Comparison of ENCODE assay signal across 7 mouse cellular contexts in the genomic region with DNA sequence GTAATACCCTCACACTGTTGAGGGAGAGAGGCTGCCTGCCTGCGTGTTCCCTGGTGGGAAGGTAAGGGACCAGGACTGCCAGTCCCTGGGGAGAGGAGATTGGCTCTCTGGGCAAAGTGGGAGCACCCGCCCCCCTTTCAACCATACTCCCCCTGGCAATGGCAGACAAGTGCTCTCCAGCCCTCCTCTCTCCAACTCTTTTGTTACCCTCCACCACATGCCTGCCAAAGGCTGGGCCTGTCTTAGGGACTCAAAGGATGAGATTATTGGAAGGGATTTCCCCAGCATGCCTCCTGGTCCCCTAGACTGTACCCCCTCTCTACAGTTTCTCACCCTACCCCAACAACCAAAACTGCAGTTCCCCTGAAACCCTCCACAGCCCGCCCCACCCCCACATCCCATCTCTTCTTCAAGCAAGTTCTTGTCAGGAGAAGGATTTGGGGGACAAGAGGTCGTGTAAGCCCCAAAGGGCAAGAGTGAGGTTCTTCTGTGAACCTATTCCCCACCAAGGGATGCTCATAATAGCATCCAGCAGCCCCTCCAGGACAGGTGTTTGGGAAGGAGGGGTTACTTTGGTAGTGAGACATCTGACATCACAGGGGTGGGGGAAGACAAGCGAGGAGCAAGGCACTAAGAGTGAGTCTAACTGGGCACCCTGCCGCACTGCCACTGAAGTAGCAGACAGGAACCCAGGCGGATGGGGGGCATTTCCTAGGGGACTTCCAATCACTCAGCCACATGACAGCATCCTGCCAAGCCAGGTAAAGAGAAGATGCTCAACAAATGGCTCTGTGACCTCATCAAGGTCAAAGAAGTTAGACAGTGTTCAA. TPM values are rescaled to one million over a fixed set of nuclear protein-coding genes. Genes with fewer than 3 reads are reported as not detected.
DNase-seq lines count a peak whose midpoint lies in the region; ATAC-seq and TF ChIP-seq lines count a peak whose summit lies in the region.

No protein-coding gene starts in this region.

- no peak for DNase-seq in liver, embryonic 11.5 days (ENCODE audit: low spot score)
- DNase-seq in liver, postnatal 0 days, result no peak
- DNase-seq in forebrain, embryonic 11.5 days (ENCODE audit: low spot score), result no peak
- DNase-seq in intestine, embryonic 14.5 days (ENCODE audit: low spot score), result no peak
- DNase-seq in thymus, postnatal 10 days (ENCODE audit: low spot score in 2 of 2), result no peak
- DNase-seq in embryo, embryonic 9.5 days (ENCODE audit: extremely low spot score), result no peak

- no peaks in the 10 kb centered on the region for H3K36me3 ChIP-seq in liver, embryonic 11.5 days (ENCODE audit: control insufficient read depth, insufficient read depth, low read length)
- no peaks in the 10 kb centered on the region for H3K36me3 ChIP-seq in liver, postnatal 0 days (replicated peaks; ENCODE audit: insufficient read depth, low read length)
- no peaks in the 10 kb centered on the region for H3K36me3 ChIP-seq in forebrain, embryonic 11.5 days (ENCODE audit: control insufficient read depth, insufficient read depth, low read length)
- no peaks in the 10 kb centered on the region for H3K36me3 ChIP-seq in intestine, embryonic 14.5 days (ENCODE audit: control insufficient read depth, insufficient read depth, low read length)
- peaks cover 6% of the 10 kb centered on the region for H3K36me3 ChIP-seq in neural tube, embryonic 14.5 days (ENCODE audit: control insufficient read depth, insufficient read depth, low read length)

- H3K9ac ChIP-seq in liver, embryonic 11.5 days (ENCODE audit: low read depth, low read length), result no peak overlapping the region
- H3K9ac ChIP-seq in liver, postnatal 0 days (replicated peaks), result no peak overlapping the region
- H3K9ac ChIP-seq in forebrain, embryonic 11.5 days (ENCODE audit: low read length), result peak overlapping the region; percentile 85
- H3K9ac ChIP-seq in intestine, embryonic 14.5 days (ENCODE audit: low read length), result no peak overlapping the region
- peak overlapping the region; percentile 99 for H3K9ac ChIP-seq in neural tube, embryonic 14.5 days (replicated peaks; ENCODE audit: low read depth, low read length)

- no peak overlapping the region for H3K27ac ChIP-seq in liver, embryonic 11.5 days (ENCODE audit: low read depth, low read length)
- no peak overlapping the region for H3K27ac ChIP-seq in liver, postnatal 0 days (ENCODE audit: low read depth)
- peak overlapping the region; percentile 88; the same call in 1 of the 2 replicates for H3K27ac ChIP-seq in forebrain, embryonic 11.5 days (ENCODE audit: low read depth, low read length)
- no peak overlapping the region for H3K27ac ChIP-seq in intestine, embryonic 14.5 days (ENCODE audit: low read depth)
- peak overlapping the region; percentile 93 for H3K27ac ChIP-seq in neural tube, embryonic 14.5 days (ENCODE audit: low read depth, low read length)

- H3K4me1 ChIP-seq in liver, embryonic 11.5 days (replicated peaks; ENCODE audit: control insufficient read depth, insufficient read depth, low read length), result peaks cover 7% of the 10 kb centered on the region; the same call in 1 of the 2 replicates
- peaks cover 6% of the 10 kb centered on the region for H3K4me1 ChIP-seq in liver, postnatal 0 days (ENCODE audit: insufficient read depth)
- peaks cover 14% of the 10 kb centered on the region; the same call in 1 of the 2 replicates for H3K4me1 ChIP-seq in forebrain, embryonic 11.5 days (replicated peaks; ENCODE audit: control insufficient read depth, insufficient read depth, low read length)
- no peaks in the 10 kb centered on the region; the same call in 1 of the 2 replicates for H3K4me1 ChIP-seq in intestine, embryonic 14.5 days (replicated peaks; ENCODE audit: control insufficient read depth, insufficient read depth, low read length)
- peaks cover 50% of the 10 kb centered on the region for H3K4me1 ChIP-seq in neural tube, embryonic 14.5 days (ENCODE audit: control insufficient read depth, insufficient read depth, low read length)

- WGBS in liver, embryonic 11.5 days, result 20% methylated on average over 7 of the region's 7 CpGs
- 11% methylated on average over 7 of the region's 7 CpGs for WGBS in liver, postnatal 0 days (ENCODE audit: insufficient replicate concordance)
- WGBS in forebrain, embryonic 11.5 days, result 27% methylated on average over 7 of the region's 7 CpGs
- WGBS in intestine, embryonic 14.5 days, result 16% methylated on average over 7 of the region's 7 CpGs
- WGBS in neural tube, embryonic 14.5 days, result 8% methylated on average over 7 of the region's 7 CpGs

- TF ChIP-seq CTCF in liver, postnatal 0 days (IDR thresholded peaks at IDR 0.05; ENCODE audit: low read depth), result no peak

- no peaks in the 10 kb centered on the region for H3K9me3 ChIP-seq in liver, embryonic 11.5 days (ENCODE audit: control insufficient read depth, low read length)
- H3K9me3 ChIP-seq in liver, postnatal 0 days (ENCODE audit: low read length), result no peaks in the 10 kb centered on the region
- no peaks in the 10 kb centered on the region for H3K9me3 ChIP-seq in forebrain, embryonic 11.5 days (ENCODE audit: control insufficient read depth, low read length)
- no peaks in the 10 kb centered on the region for H3K9me3 ChIP-seq in intestine, embryonic 14.5 days (ENCODE audit: control insufficient read depth, low read length)
- no peaks in the 10 kb centered on the region for H3K9me3 ChIP-seq in neural tube, embryonic 14.5 days (ENCODE audit: control insufficient read depth, low read length)

- H3K4me2 ChIP-seq in liver, embryonic 11.5 days, result peak overlapping the region; percentile 61; the same call in 1 of the 2 replicates
- H3K4me2 ChIP-seq in liver, postnatal 0 days (ENCODE audit: low read depth, low read length), result no peak overlapping the region
- H3K4me2 ChIP-seq in forebrain, embryonic 11.5 days (ENCODE audit: low read depth, low read length, severe bottlenecking), result peak overlapping the region; percentile 80
- peak overlapping the region; percentile 63; the same call in 1 of the 2 replicates for H3K4me2 ChIP-seq in intestine, embryonic 14.5 days (ENCODE audit: low read length)
- peak overlapping the region; percentile 95 for H3K4me2 ChIP-seq in neural tube, embryonic 14.5 days (ENCODE audit: low read depth, low read length)

- H3K27me3 ChIP-seq in liver, embryonic 11.5 days (replicated peaks; ENCODE audit: control insufficient read depth, insufficient read depth, low read length), result peaks cover 76% of the 10 kb centered on the region
- H3K27me3 ChIP-seq in liver, postnatal 0 days (ENCODE audit: insufficient read depth, low read length), result peaks cover 49% of the 10 kb centered on the region
- H3K27me3 ChIP-seq in forebrain, embryonic 11.5 days (ENCODE audit: control insufficient read depth, insufficient read depth, low read length), result peaks cover 17% of the 10 kb centered on the region
- H3K27me3 ChIP-seq in intestine, embryonic 14.5 days (replicated peaks; ENCODE audit: control insufficient read depth, insufficient read depth, low read length), result peaks cover 62% of the 10 kb centered on the region
- no peaks in the 10 kb centered on the region for H3K27me3 ChIP-seq in neural tube, embryonic 14.5 days (ENCODE audit: control insufficient read depth, insufficient read depth, low read length)

- no peak for TF ChIP-seq EP300 in liver, postnatal 0 days (IDR thresholded peaks at IDR 0.05; ENCODE audit: low read depth)

- no peak overlapping the region for H3K4me3 ChIP-seq in liver, embryonic 11.5 days (ENCODE audit: low read depth, low read length)
- no peak overlapping the region for H3K4me3 ChIP-seq in liver, postnatal 0 days (ENCODE audit: low read depth, low read length)
- peak overlapping the region; percentile 64 for H3K4me3 ChIP-seq in forebrain, embryonic 11.5 days (ENCODE audit: low read depth, low read length)
- no peak overlapping the region for H3K4me3 ChIP-seq in intestine, embryonic 14.5 days (ENCODE audit: low read depth, low read length)
- H3K4me3 ChIP-seq in neural tube, embryonic 14.5 days (ENCODE audit: low read depth, low read length), result peak overlapping the region; percentile 90

- ATAC-seq in liver, embryonic 11.5 days (replicated peaks; ENCODE audit: low FRiP score), result no peak
- ATAC-seq in liver, postnatal 0 days, result no peak
- peak; percentile 1; the same call in 1 of the 2 replicates for ATAC-seq in forebrain, embryonic 11.5 days (replicated peaks; ENCODE audit: low FRiP score)
- ATAC-seq in intestine, embryonic 14.5 days (replicated peaks; ENCODE audit: low FRiP score, low TSS enrichment, low read depth), result peak; percentile 14; the same call in 1 of the 2 replicates
- no peak for ATAC-seq in neural tube, embryonic 14.5 days (ENCODE audit: low read depth)

RNA-seq across cellular contexts. Expression of gene Scrt2, which starts 1.3 kb away (rescaled TPM):
- polyA plus RNA-seq in liver, embryonic 11.5 days (2014; fragmentation: Nextera tagmentation; extraction: Ambion mirVana), result not detected in 2 replicates
- polyA plus RNA-seq in liver, postnatal 0 days (2015; fragmentation: Nextera tagmentation; extraction: Ambion mirVana), result not detected in 2 replicates
- polyA plus RNA-seq in forebrain, embryonic 11.5 days (2014; fragmentation: Nextera tagmentation; extraction: Ambion mirVana), result 10.0 and 11.3 TPM in 2 replicates
- 0.07 and 0.08 TPM in 2 replicates for polyA plus RNA-seq in intestine, embryonic 14.5 days (2014; fragmentation: Nextera tagmentation; extraction: Ambion mirVana)
- polyA plus RNA-seq in neural tube, embryonic 14.5 days (2014; fragmentation: Nextera tagmentation; extraction: Ambion mirVana), result 15.7 and 17.9 TPM in 2 replicates

RNA-seq across cellular contexts. Expression of gene Srxn1, which starts 22.6 kb away (rescaled TPM):
- polyA plus RNA-seq in liver, embryonic 11.5 days (2014; fragmentation: Nextera tagmentation; extraction: Ambion mirVana), result 9.5 and 12.0 TPM in 2 replicates
- polyA plus RNA-seq in liver, postnatal 0 days (2015; fragmentation: Nextera tagmentation; extraction: Ambion mirVana), result 8.2 and 8.7 TPM in 2 replicates
- 14.3 and 15.0 TPM in 2 replicates for polyA plus RNA-seq in forebrain, embryonic 11.5 days (2014; fragmentation: Nextera tagmentation; extraction: Ambion mirVana)
- 12.0 and 12.4 TPM in 2 replicates for polyA plus RNA-seq in intestine, embryonic 14.5 days (2014; fragmentation: Nextera tagmentation; extraction: Ambion mirVana)
- polyA plus RNA-seq in neural tube, embryonic 14.5 days (2014; fragmentation: Nextera tagmentation; extraction: Ambion mirVana), result 22.5 and 23.4 TPM in 2 replicates

Comparison
In these comparisons a context has a peak if more than half of its experiments do, and no peak if none do; other contexts are left out.
1. ATAC-seq: peak in forebrain, embryonic 11.5 days (single experiment) and intestine, embryonic 14.5 days (single experiment); none in liver, embryonic 11.5 days (single experiment), liver, postnatal 0 days (single experiment) and neural tube, embryonic 14.5 days (single experiment).
2. H3K27ac ChIP-seq: peak in forebrain, embryonic 11.5 days (single experiment) and neural tube, embryonic 14.5 days (single experiment); none in liver, embryonic 11.5 days (single experiment), liver, postnatal 0 days (single experiment) and intestine, embryonic 14.5 days (single experiment).
3. H3K4me3 ChIP-seq: peak in forebrain, embryonic 11.5 days (single experiment) and neural tube, embryonic 14.5 days (single experiment); none in liver, embryonic 11.5 days (single experiment), liver, postnatal 0 days (single experiment) and intestine, embryonic 14.5 days (single experiment).
4. H3K9ac ChIP-seq: peak in forebrain, embryonic 11.5 days (single experiment) and neural tube, embryonic 14.5 days (single experiment); none in liver, embryonic 11.5 days (single experiment), liver, postnatal 0 days (single experiment) and intestine, embryonic 14.5 days (single experiment).
5. RNA of gene Scrt2, which starts 1.3 kb away (polyA plus RNA-seq): 15.7 to 17.9 TPM in neural tube, embryonic 14.5 days and 10.0 to 11.3 TPM in forebrain, embryonic 11.5 days; 0.07 to 0.08 TPM in intestine, embryonic 14.5 days, not detected in liver, embryonic 11.5 days and not detected in liver, postnatal 0 days; every median in the first group is over 10 times any median in the second.